Mouse (Mus musculus): ENCODE data around the gene Adam15.

The Adam15 gene

GRCm38 (mm10) chr3:89349869-89350501 lies at the start of gene Adam15:
Adam15 (minus strand) TSS chr3:89349996.
- DNase-seq = peak; percentile 94

- no peak for DNase-seq
Measured at GRCm38 (mm10) chr3:89396654-89397005, 46.8 kb upstream of the Adam15 start.

- DNase-seq = peak; percentile 83
Measured at GRCm38 (mm10) chr3:89395806-89396653, 46.2 kb upstream of the Adam15 start.

GRCm38 (mm10) chr3:89395419-89395805 lies 45.6 kb upstream of the Adam15 start:
- DNase-seq = peak; percentile 72

GRCm38 (mm10) chr3:89394894-89395256 lies 45.1 kb upstream of the Adam15 start:
- DNase-seq = peak; percentile 91

GRCm38 (mm10) chr3:89394006-89394893 lies 44.5 kb upstream of the Adam15 start, which contains the start of gene Zbtb7b:
Zbtb7b (minus strand) TSS chr3:89394776.
- DNase-seq = peak; percentile 92

GRCm38 (mm10) chr3:89393605-89394004 lies 43.8 kb upstream of the Adam15 start:
- DNase-seq = peak; percentile 99

GRCm38 (mm10) chr3:89392871-89393311 lies 43.1 kb upstream of the Adam15 start:
- peak; percentile 73 for DNase-seq

- peak; percentile 70 for DNase-seq
Measured at GRCm38 (mm10) chr3:89391663-89392511, 42.1 kb upstream of the Adam15 start.

GRCm38 (mm10) chr3:89390699-89391662 lies 41.2 kb upstream of the Adam15 start:
- DNase-seq = peak; percentile 77

- peak; percentile 71 for DNase-seq
Measured at GRCm38 (mm10) chr3:89390111-89390515, 40.3 kb upstream of the Adam15 start.

- peak; percentile 63 for DNase-seq
Measured at GRCm38 (mm10) chr3:89388901-89389740, 39.3 kb upstream of the Adam15 start.

GRCm38 (mm10) chr3:89388134-89388881 lies 38.5 kb upstream of the Adam15 start:
- peak; percentile 68 for DNase-seq

- DNase-seq = peak; percentile 65
Measured at GRCm38 (mm10) chr3:89387632-89388031, 37.8 kb upstream of the Adam15 start.

- DNase-seq = no peak
Measured at GRCm38 (mm10) chr3:89386438-89387420, 36.9 kb upstream of the Adam15 start.

- DNase-seq = no peak
Measured at GRCm38 (mm10) chr3:89385451-89385850, 35.7 kb upstream of the Adam15 start.

GRCm38 (mm10) chr3:89384331-89385076 lies 34.7 kb upstream of the Adam15 start:
- no peak for DNase-seq

Data from cerebellum, adult 9-10 months (tissue).